In genomic region chr8:109777851-109778250, GRCm38 (mm10) we compare ENCODE assay signal across 8 mouse cellular contexts. TPM values are rescaled to one million over a fixed set of nuclear protein-coding genes. Genes with fewer than 3 reads are reported as not detected.
DNase-seq lines count a peak whose midpoint lies in the region; ATAC-seq and TF ChIP-seq lines count a peak whose summit lies in the region.

No protein-coding gene starts in this region.

- DNase-seq in heart, postnatal 4 days = no peak
- peak; percentile 47 for DNase-seq in MEL (ENCODE audit: low read depth, low spot score)
- DNase-seq in layer of hippocampus, postnatal 25 days (ENCODE audit: extremely low spot score in 1 of 2, low spot score in 1 of 2) = no peak
- DNase-seq in right cerebral cortex, postnatal 14 days = no peak

- TF ChIP-seq POLR2A in MEL (IDR thresholded peaks at IDR 0.05; ENCODE audit: control insufficient read depth in 1 of 2, insufficient read depth in 1 of 2, low read depth in 1 of 2, low read length in 2 of 2, poor library complexity in 1 of 2) = no peak

- no peak for TF ChIP-seq CTCF in MEL (IDR thresholded peaks at IDR 0.05 in 2 of 3, conservative IDR thresholded peaks at IDR 0.05 in 1 of 3; ENCODE audit: control insufficient read depth in 1 of 3, insufficient read depth in 1 of 3, low read depth in 2 of 3, low read length in 3 of 3, poor library complexity in 1 of 3, severe bottlenecking in 1 of 3)

- H3K9ac ChIP-seq in heart, embryonic 16.5 days (ENCODE audit: low read length) = peak overlapping the region; percentile 60
- H3K9ac ChIP-seq in MEL (ENCODE audit: control insufficient read depth, low read depth, low read length, poor library complexity, severe bottlenecking) = peak overlapping the region; percentile 33
- H3K9ac ChIP-seq in forebrain, embryonic 16.5 days (replicated peaks; ENCODE audit: low read depth, low read length) = peak overlapping the region; percentile 94

- H3K4me1 ChIP-seq in heart, embryonic 16.5 days (ENCODE audit: control insufficient read depth, insufficient read depth, low read length) = peaks cover 12% of the 10 kb centered on the region
- H3K4me1 ChIP-seq in MEL (ENCODE audit: control insufficient read depth in 1 of 2, insufficient read depth in 2 of 2, low read length in 2 of 2) = peaks cover 2 to 9% of the 10 kb centered on the region in 2 experiments; a peak in 2 of 4 replicates
- H3K4me1 ChIP-seq in forebrain, embryonic 16.5 days (replicated peaks; ENCODE audit: control insufficient read depth, insufficient read depth, low read length) = peaks cover 22% of the 10 kb centered on the region

- H3K79me2 ChIP-seq in MEL (ENCODE audit: control insufficient read depth, insufficient read depth, low read length, poor library complexity) (peaks cover 35% of the 10 kb centered on the region), macrophage (ENCODE audit: inconsistent target) (peaks cover 41% of the 10 kb centered on the region)

- H3K27me3 ChIP-seq in heart, embryonic 16.5 days (ENCODE audit: control insufficient read depth, insufficient read depth, low read length) = peaks cover 5% of the 10 kb centered on the region
- peaks cover 3 to 7% of the 10 kb centered on the region in 2 experiments for H3K27me3 ChIP-seq in MEL (ENCODE audit: control insufficient read depth in 1 of 2, insufficient read depth in 2 of 2, low read length in 2 of 2)
- peaks cover 3% of the 10 kb centered on the region; the same call in 1 of the 2 replicates for H3K27me3 ChIP-seq in forebrain, embryonic 16.5 days (replicated peaks; ENCODE audit: control insufficient read depth, insufficient read depth, low read length)

- WGBS in heart, embryonic 16.5 days = 25% methylated on average over 5 of the region's 5 CpGs
- WGBS in forebrain, embryonic 16.5 days = 22% methylated on average over 5 of the region's 5 CpGs
- 22% methylated on average over 5 of the region's 5 CpGs for WGBS in macrophage (ENCODE audit: missing documents)

- no peak for ATAC-seq in heart, embryonic 16.5 days (replicated peaks; ENCODE audit: extremely low read depth, insufficient read depth, low FRiP score)
- ATAC-seq in forebrain, embryonic 16.5 days = no peak
- no peak for ATAC-seq in frontal cortex, adult (ENCODE audit: low TSS enrichment)

- no peaks in the 10 kb centered on the region for H3K9me3 ChIP-seq in heart, embryonic 16.5 days (replicated peaks; ENCODE audit: control insufficient read depth, low read length)
- no peaks in the 10 kb centered on the region for H3K9me3 ChIP-seq in MEL (replicated peaks; ENCODE audit: insufficient read depth, low read length)
- no peaks in the 10 kb centered on the region for H3K9me3 ChIP-seq in forebrain, embryonic 16.5 days (ENCODE audit: control insufficient read depth, low read length)

- TF ChIP-seq EP300 in MEL (IDR thresholded peaks at IDR 0.05; ENCODE audit: low read depth in 1 of 2, low read length in 2 of 2) = no peak

- H3K4me2 ChIP-seq in heart, embryonic 16.5 days (ENCODE audit: low read depth, low read length) = peak overlapping the region; percentile 90
- peak overlapping the region; percentile 59 for H3K4me2 ChIP-seq in forebrain, embryonic 16.5 days (ENCODE audit: low read length)

- no peak overlapping the region for H3K27ac ChIP-seq in heart, embryonic 16.5 days (ENCODE audit: low read length)
- H3K27ac ChIP-seq in MEL (ENCODE audit: control insufficient read depth, low read depth, low read length) (no peak overlapping the region), macrophage (peak overlapping the region; percentile 74)
- H3K27ac ChIP-seq in forebrain, embryonic 16.5 days (ENCODE audit: low read length) = 0 out of 2 replicates have a peak overlapping the region, but pooled peaks have one; percentile 44

- no peaks in the 10 kb centered on the region for H3K36me3 ChIP-seq in heart, embryonic 16.5 days (ENCODE audit: control insufficient read depth, insufficient read depth)
- H3K36me3 ChIP-seq in MEL (ENCODE audit: control insufficient read depth in 1 of 2, insufficient read depth in 2 of 2, low read length in 2 of 2) = peaks cover 0 to 23% of the 10 kb centered on the region in 2 experiments; a peak in 2 of 4 replicates
- H3K36me3 ChIP-seq in forebrain, embryonic 16.5 days (ENCODE audit: control insufficient read depth, insufficient read depth) = no peaks in the 10 kb centered on the region
- no peaks in the 10 kb centered on the region for H3K36me3 ChIP-seq in macrophage (ENCODE audit: inconsistent target)

- no peak for TF ChIP-seq RAD21 in MEL (IDR thresholded peaks at IDR 0.05; ENCODE audit: low read depth, low read length)

- H3K4me3 ChIP-seq in heart, embryonic 16.5 days (ENCODE audit: low read length) = peak overlapping the region; percentile 99
- H3K4me3 ChIP-seq in MEL (ENCODE audit: control insufficient read depth in 1 of 2, insufficient read depth in 1 of 2, low read depth in 2 of 2, low read length in 2 of 2) (peak overlapping the region; percentile 65 to 99), macrophage (ENCODE audit: inconsistent target) (peak overlapping the region; percentile 29)
- peak overlapping the region; percentile 89 for H3K4me3 ChIP-seq in forebrain, embryonic 16.5 days (replicated peaks; ENCODE audit: low read length)

TF ChIP-seq in MEL, 35 proteins besides CTCF, POLR2A, EP300 and RAD21:
- TF ChIP-seq USF1 (IDR thresholded peaks at IDR 0.05; ENCODE audit: low read depth, low read length) = no peak
- TF ChIP-seq HCFC1 (IDR thresholded peaks at IDR 0.05; ENCODE audit: low read depth, low read length) = no peak
- no peak for TF ChIP-seq TAL1 (IDR thresholded peaks at IDR 0.05; ENCODE audit: low read length)
- no peak for TF ChIP-seq ELF1 (IDR thresholded peaks at IDR 0.05; ENCODE audit: low read depth, low read length)
- no peak for TF ChIP-seq ETS1 (IDR thresholded peaks at IDR 0.05; ENCODE audit: low read depth, low read length)
- no peak for TF ChIP-seq JUND (IDR thresholded peaks at IDR 0.05; ENCODE audit: low read depth, low read length)
- no peak for TF ChIP-seq POLR2AphosphoS5 (IDR thresholded peaks at IDR 0.05; ENCODE audit: borderline replicate concordance, low read depth, low read length)
- TF ChIP-seq ZMIZ1 (IDR thresholded peaks at IDR 0.05; ENCODE audit: low read depth, low read length) = no peak
- no peak for TF ChIP-seq E2F4 (IDR thresholded peaks at IDR 0.05; ENCODE audit: borderline replicate concordance, low read depth, low read length)
- no peak for TF ChIP-seq BHLHE40 (IDR thresholded peaks at IDR 0.05; ENCODE audit: borderline replicate concordance, low read depth, low read length)
- TF ChIP-seq CHD1 (IDR thresholded peaks at IDR 0.05; ENCODE audit: low read depth, low read length) = no peak
- no peak for TF ChIP-seq MYC (IDR thresholded peaks at IDR 0.05; ENCODE audit: low read depth, low read length)
TF ChIP-seq in MEL: peak in this region for 0.

RNA-seq across cellular contexts. Expression of gene Ap1g1, which starts 0.5 kb away (rescaled TPM):
- polyA plus RNA-seq in heart, embryonic 16.5 days (2015; fragmentation: Nextera tagmentation; extraction: Ambion mirVana) = 26.1 and 30.0 TPM in 2 replicates
- total RNA-seq in heart, postnatal 4 days (2021) = 10 to 100 TPM; 51.8 to 55.9 TPM
- 33.7 and 34.6 TPM in 2 replicates for total RNA-seq in MEL (2012; rRNA removed)
- polyA plus RNA-seq in MEL (2012; ENCODE audit: insufficient read depth in 1 of 2, insufficient read length in 2 of 2, low read depth in 1 of 2, low replicate concordance in 2 of 2, missing spikeins in 1 of 2) (100 to 1,000 TPM in 1 of 2 experiments, 10 to 100 TPM in 1; 46.6 to 456 TPM), macrophage (2018) (80.1 to 112 TPM (median 80.8 TPM) in 3 replicates)
- 56.0 and 65.5 TPM in 2 replicates for polyA plus RNA-seq in forebrain, embryonic 16.5 days (2015; fragmentation: Nextera tagmentation; extraction: Ambion mirVana)
- total RNA-seq in macrophage (2018; cell fraction: chromatin; rRNA removed) = 100 to 1,000 TPM; 113 to 268 (median 199) TPM
- 100 to 1,000 TPM in 5 of 26 experiments, 10 to 100 TPM in 21; 65.8 to 114 (median 89.7) TPM for total RNA-seq in macrophage (2018; cell fraction: cytosol; rRNA removed)
- 100 to 1,000 TPM in 22 of 26 experiments, 10 to 100 TPM in 4; 80.4 to 184 (median 129) TPM for total RNA-seq in macrophage (2018; cell fraction: nucleus; rRNA removed)
- total RNA-seq in layer of hippocampus, postnatal 25 days (2021) = 10 to 100 TPM; 83.0 to 92.1 TPM

RNA-seq across cellular contexts. Expression of gene Atxn1l, which starts 40.3 kb away (rescaled TPM):
- 4.9 TPM in 2 replicates for polyA plus RNA-seq in heart, embryonic 16.5 days (2015; fragmentation: Nextera tagmentation; extraction: Ambion mirVana)
- 10 to 100 TPM; 33.6 to 34.4 TPM for total RNA-seq in heart, postnatal 4 days (2021)
- 3.8 and 4.1 TPM in 2 replicates for total RNA-seq in MEL (2012; rRNA removed)
- polyA plus RNA-seq in MEL (2012; ENCODE audit: insufficient read depth in 1 of 2, insufficient read length in 2 of 2, low read depth in 1 of 2, low replicate concordance in 2 of 2, missing spikeins in 1 of 2) (1 to 10 TPM in 1 of 2 experiments, not detected in 1; 9.5 TPM), macrophage (2018) (15.8 to 17.7 TPM (median 17.0 TPM) in 3 replicates)
- 4.4 and 5.1 TPM in 2 replicates for polyA plus RNA-seq in forebrain, embryonic 16.5 days (2015; fragmentation: Nextera tagmentation; extraction: Ambion mirVana)
- 10 to 100 TPM; 21.0 to 37.6 (median 30.0) TPM for total RNA-seq in macrophage (2018; cell fraction: chromatin; rRNA removed)
- 10 to 100 TPM; 13.8 to 31.9 (median 22.2) TPM for total RNA-seq in macrophage (2018; cell fraction: cytosol; rRNA removed)
- total RNA-seq in macrophage (2018; cell fraction: nucleus; rRNA removed) = 10 to 100 TPM; 22.5 to 41.8 (median 30.4) TPM
- 10 to 100 TPM; 38.7 to 45.0 TPM for total RNA-seq in layer of hippocampus, postnatal 25 days (2021)

Comparison
In these comparisons a context has a peak if more than half of its experiments do, and no peak if none do; other contexts are left out.
1. H3K27ac ChIP-seq: peak in forebrain, embryonic 16.5 days (single experiment) and macrophage (single experiment); none in heart, embryonic 16.5 days (single experiment) and MEL (single experiment).
2. H3K4me3 ChIP-seq: peak in every context shown above with its lines; median percentile 99 in heart, embryonic 16.5 days; 89 in forebrain, embryonic 16.5 days; 82 in MEL; 29 in macrophage.
3. H3K9ac ChIP-seq: peak in every context shown above with its lines; median percentile 94 in forebrain, embryonic 16.5 days; 60 in heart, embryonic 16.5 days; 33 in MEL.